24 mouse cellular contexts compared by ENCODE assay signal in genomic region chr4:112288396-112288795, GRCm38 (mm10). TPM values are rescaled to one million over a fixed set of nuclear protein-coding genes. Genes with fewer than 3 reads are reported as not detected.
A peak's percentile ranks its signal among the peaks of the same experiment; 100 is the strongest.
DNase-seq lines count a peak whose midpoint lies in the region; ATAC-seq and TF ChIP-seq lines count a peak whose summit lies in the region.
"Had no signal": no experiment of that assay in that cellular context is flagged by ENCODE, and none has a peak within 500 bp of the region (broad histone marks: within the 10 kb centered on the region; RNA-seq: fewer than 3 reads in every experiment).

No protein-coding gene starts in this region.

- H3K4me2 ChIP-seq in liver, postnatal 0 days (ENCODE audit: low read depth, low read length) = no peak overlapping the region
- no peak overlapping the region for H3K4me2 ChIP-seq in liver, embryonic 12.5 days
- no peak overlapping the region for H3K4me2 ChIP-seq in kidney, embryonic 16.5 days (replicated peaks; ENCODE audit: low read depth, low read length)
- H3K4me2 ChIP-seq: embryonic facial prominence, embryonic 13.5 days; forebrain, embryonic 12.5 days; hindbrain, embryonic 13.5 days had no signal

- DNase-seq in liver, postnatal 0 days = no peak
- no peak for DNase-seq in right cerebral cortex, adult 18-20 months
- no peak for DNase-seq in ovary, postnatal 14 days (ENCODE audit: low spot score)
- DNase-seq: adrenal gland, adult 8-10 months; adrenal gland, postnatal 36 days; cerebellum, adult 11 months; cerebellum, adult 8-10 months; gastrocnemius, postnatal 14 days; heart, postnatal 10 days; heart, postnatal 4 days had no signal

- no peak overlapping the region for H3K9ac ChIP-seq in liver, postnatal 0 days (replicated peaks)
- no peak overlapping the region for H3K9ac ChIP-seq in liver, embryonic 12.5 days
- no peak overlapping the region for H3K9ac ChIP-seq in kidney, embryonic 16.5 days (replicated peaks; ENCODE audit: low read length)
- H3K9ac ChIP-seq: embryonic facial prominence, embryonic 13.5 days; forebrain, embryonic 12.5 days; hindbrain, embryonic 13.5 days had no signal

- ATAC-seq in liver, postnatal 0 days = 0 out of 2 replicates have a peak, but pooled peaks have one; percentile 15
- ATAC-seq in liver, embryonic 12.5 days = no peak
- peak; percentile 100 for ATAC-seq in granulocyte monocyte progenitor cell, adult 5-6 weeks (replicated peaks; ENCODE audit: poor library complexity, severe bottlenecking)
- peak; percentile 94 for ATAC-seq in monocyte, adult 5-6 weeks (replicated peaks; ENCODE audit: insufficient number of reproducible peaks, low FRiP score, low TSS enrichment, poor library complexity, severe bottlenecking)
- ATAC-seq in kidney, embryonic 16.5 days (ENCODE audit: low FRiP score, low TSS enrichment) = no peak
- ATAC-seq: activated CD4-positive, CD25-positive, alpha-beta regulatory T cell, adult 4 months; forebrain, embryonic 16.5 days; Patski had no signal

- H3K4me3 ChIP-seq in liver, postnatal 0 days (ENCODE audit: low read depth, low read length) = no peak overlapping the region
- H3K4me3 ChIP-seq in liver, embryonic 12.5 days = no peak overlapping the region
- H3K4me3 ChIP-seq in kidney, embryonic 16.5 days (ENCODE audit: low read length) = no peak overlapping the region
- H3K4me3 ChIP-seq: embryonic facial prominence, embryonic 13.5 days; forebrain, embryonic 12.5 days; hindbrain, embryonic 13.5 days had no signal

- H3K27me3 ChIP-seq in liver, postnatal 0 days (ENCODE audit: insufficient read depth, low read length) = no peaks in the 10 kb centered on the region
- no peaks in the 10 kb centered on the region for H3K27me3 ChIP-seq in liver, embryonic 12.5 days (replicated peaks)
- H3K27me3 ChIP-seq in kidney, embryonic 16.5 days (ENCODE audit: insufficient read depth, low read length) = no peaks in the 10 kb centered on the region
- H3K27me3 ChIP-seq: CH12.LX; embryonic facial prominence, embryonic 13.5 days; forebrain, embryonic 12.5 days; hindbrain, embryonic 13.5 days; Patski had no signal

- WGBS in liver, postnatal 0 days (ENCODE audit: insufficient replicate concordance) = 43% methylated on average over 4 of the region's 4 CpGs
- WGBS in liver, embryonic 12.5 days (ENCODE audit: insufficient replicate concordance) = 42% methylated on average over 4 of the region's 4 CpGs
- WGBS in kidney, embryonic 16.5 days = 91% methylated on average over 4 of the region's 4 CpGs

- H3K27ac ChIP-seq in liver, postnatal 0 days (ENCODE audit: low read depth) = no peak overlapping the region
- no peak overlapping the region for H3K27ac ChIP-seq in liver, embryonic 12.5 days
- H3K27ac ChIP-seq in kidney, embryonic 16.5 days (ENCODE audit: low read length) = no peak overlapping the region
- H3K27ac ChIP-seq: embryonic facial prominence, embryonic 13.5 days; forebrain, embryonic 12.5 days; hindbrain, embryonic 13.5 days had no signal

- TF ChIP-seq CTCF in liver, postnatal 0 days (IDR thresholded peaks at IDR 0.05; ENCODE audit: low read depth) = no peak

- no peaks in the 10 kb centered on the region for H3K36me3 ChIP-seq in liver, postnatal 0 days (replicated peaks; ENCODE audit: insufficient read depth, low read length)
- no peaks in the 10 kb centered on the region for H3K36me3 ChIP-seq in liver, embryonic 12.5 days
- H3K36me3 ChIP-seq in kidney, embryonic 16.5 days (ENCODE audit: insufficient read depth, low read length) = no peaks in the 10 kb centered on the region
- H3K36me3 ChIP-seq: embryonic facial prominence, embryonic 13.5 days; forebrain, embryonic 12.5 days; hindbrain, embryonic 13.5 days had no signal

- 0 out of 2 replicates have a peak, but pooled peaks cover 3% of the 10 kb centered on the region for H3K9me3 ChIP-seq in liver, postnatal 0 days (ENCODE audit: low read length)
- H3K9me3 ChIP-seq in liver, embryonic 12.5 days (replicated peaks) = no peaks in the 10 kb centered on the region
- H3K9me3 ChIP-seq in kidney, embryonic 16.5 days (ENCODE audit: low read length) = peaks cover 9% of the 10 kb centered on the region

- no peaks in the 10 kb centered on the region for H3K4me1 ChIP-seq in liver, postnatal 0 days (ENCODE audit: insufficient read depth)
- no peaks in the 10 kb centered on the region for H3K4me1 ChIP-seq in liver, embryonic 12.5 days
- H3K4me1 ChIP-seq in kidney, embryonic 16.5 days (ENCODE audit: insufficient read depth, low read length) = no peaks in the 10 kb centered on the region
- H3K4me1 ChIP-seq: embryonic facial prominence, embryonic 13.5 days; forebrain, embryonic 12.5 days; hindbrain, embryonic 13.5 days had no signal

- no peak for TF ChIP-seq EP300 in liver, postnatal 0 days (IDR thresholded peaks at IDR 0.05; ENCODE audit: low read depth)

RNA-seq across cellular contexts. Expression of gene Skint3, which starts 56.4 kb away (rescaled TPM):
- 0.05 and 0.06 TPM in 2 replicates for polyA plus RNA-seq in liver, postnatal 0 days (2015; fragmentation: Nextera tagmentation; extraction: Ambion mirVana)
- polyA plus RNA-seq in liver, embryonic 12.5 days (2016; fragmentation: Nextera tagmentation; extraction: Ambion mirVana) = 0.04 TPM in 1 of 2 replicates, not detected in the other
- not detected in 2 replicates for total RNA-seq in granulocyte monocyte progenitor cell, adult 5-6 weeks (2014; fragmentation: Nextera tagmentation)
- total RNA-seq in granulocyte monocyte progenitor cell, adult 5-6 weeks (2017) = not detected in 2 replicates
- total RNA-seq in monocyte, adult 5-6 weeks (2017) = 99.2 to 194 TPM (median 185 TPM) in 3 replicates
- polyA plus RNA-seq in kidney, embryonic 16.5 days (2015; fragmentation: Nextera tagmentation; extraction: Ambion mirVana) = 0.05 TPM in 1 of 2 replicates, not detected in the other
- total RNA-seq: adrenal gland, postnatal 36 days; CH12.LX; gastrocnemius, adult 18-20 months; gastrocnemius, postnatal 14 days; heart, postnatal 4 days had no signal
- polyA plus RNA-seq: activated CD4-positive, CD25-positive, alpha-beta regulatory T cell, adult 4 months; brain, embryonic 14.5 days; embryonic facial prominence, embryonic 13.5 days; forebrain, embryonic 12.5 days; forebrain, embryonic 16.5 days; heart, embryonic 14.5 days; hindbrain, embryonic 13.5 days; Patski had no signal

Comparison
In these comparisons a context has a peak if more than half of its experiments do, and no peak if none do; other contexts are left out.
1. ATAC-seq: peak in liver, postnatal 0 days (single experiment), granulocyte monocyte progenitor cell, adult 5-6 weeks (single experiment) and monocyte, adult 5-6 weeks (single experiment); none in liver, embryonic 12.5 days (single experiment) and kidney, embryonic 16.5 days (single experiment).